Mouse (Mus musculus) thymus, postnatal 36 days (tissue): ENCODE results near the gene Smurf1.

Experiments
- DNase-seq, 2 experiments: peaks; one replicate each; pipeline ENCODE4 v3.0.0; 2022; ENCODE audit warnings: mixed read lengths in 2 of 2

Gene Smurf1

GRCm38 (mm10) chr5:144952592-144952991, 13.1 kb downstream of the Smurf1 start:
- no peak for DNase-seq

- DNase-seq = no peak
These were observed 15.1 kb downstream of the Smurf1 start for GRCm38 (mm10) chr5:144950428-144951051.

- no peak for DNase-seq
These were observed 15.8 kb downstream of the Smurf1 start for GRCm38 (mm10) chr5:144949856-144950255.

GRCm38 (mm10) chr5:144948422-144948821, 17.2 kb downstream of the Smurf1 start:
- no peak for DNase-seq

GRCm38 (mm10) chr5:144948002-144948401, 17.6 kb downstream of the Smurf1 start:
- no peak for DNase-seq

- DNase-seq = no peak
These were observed 19.6 kb downstream of the Smurf1 start for GRCm38 (mm10) chr5:144946032-144946431.

GRCm38 (mm10) chr5:144944932-144945331, 20.7 kb downstream of the Smurf1 start:
- DNase-seq = no peak

GRCm38 (mm10) chr5:144944370-144944769, 21.3 kb downstream of the Smurf1 start:
- no peak for DNase-seq

- DNase-seq = no peak
These were observed 22.3 kb downstream of the Smurf1 start for GRCm38 (mm10) chr5:144943346-144943745.

- DNase-seq = no peak
These were observed 23.2 kb downstream of the Smurf1 start for GRCm38 (mm10) chr5:144942431-144942830.

- no peak for DNase-seq
These were observed 24.7 kb downstream of the Smurf1 start for GRCm38 (mm10) chr5:144940904-144941303.

- no peak for DNase-seq
These were observed 28.3 kb downstream of the Smurf1 start for GRCm38 (mm10) chr5:144937304-144937703.

GRCm38 (mm10) chr5:144933486-144933885, 32.2 kb downstream of the Smurf1 start:
- DNase-seq = no peak

- DNase-seq = no peak
These were observed 33.8 kb downstream of the Smurf1 start for GRCm38 (mm10) chr5:144931841-144932240.

GRCm38 (mm10) chr5:144928856-144929713, 36.6 kb downstream of the Smurf1 start:
- DNase-seq = no peak

- DNase-seq = no peak
These were observed 39.4 kb downstream of the Smurf1 start for GRCm38 (mm10) chr5:144926275-144926674.

GRCm38 (mm10) chr5:144923351-144923750, 42.3 kb downstream of the Smurf1 start:
- no peak for DNase-seq

- no peak for DNase-seq
These were observed 45.9 kb downstream of the Smurf1 start for GRCm38 (mm10) chr5:144919790-144920189.

GRCm38 (mm10) chr5:144919194-144919593, 46.5 kb downstream of the Smurf1 start:
- DNase-seq = no peak

- no peak for DNase-seq
These were observed 47.4 kb downstream of the Smurf1 start for GRCm38 (mm10) chr5:144918204-144918603.

GRCm38 (mm10) chr5:144917172-144917571, 48.5 kb downstream of the Smurf1 start:
- no peak for DNase-seq

- no peak for DNase-seq
These were observed 49.8 kb downstream of the Smurf1 start for GRCm38 (mm10) chr5:144915828-144916227.

GRCm38 (mm10) chr5:144914433-144914906, 51.2 kb downstream of the Smurf1 start:
- DNase-seq = no peak

- no peak for DNase-seq
These were observed 51.7 kb downstream of the Smurf1 start for GRCm38 (mm10) chr5:144913923-144914322.
